Mouse (Mus musculus) embryo, embryonic 11.5 days (tissue): ENCODE results near the gene Dlg2.

Experiments
- DNase-seq: peaks from one replicate; pipeline ENCODE4 v3.0.0-alpha.2; 2012; ENCODE audit warnings: low read depth, low spot score

Dlg2 gene

DNA sequence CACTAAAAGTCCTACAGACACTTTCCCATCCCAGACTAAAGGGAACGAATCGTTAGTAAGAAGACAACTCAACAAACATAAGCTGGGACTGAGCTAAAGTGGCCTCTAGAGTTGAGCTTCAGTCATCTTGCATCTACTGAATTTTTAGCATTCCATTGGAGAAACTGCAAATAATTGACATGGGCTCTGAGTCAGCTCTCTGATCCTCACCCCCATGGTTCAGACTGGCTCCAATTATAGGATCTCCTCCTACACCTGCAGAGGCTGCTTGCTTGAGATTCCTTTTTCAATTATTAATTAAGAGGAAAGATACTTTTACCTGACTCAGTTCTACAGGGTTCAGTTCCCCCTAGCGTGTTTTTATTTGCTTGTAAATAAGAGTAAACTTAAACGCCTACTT lies 1798.9 kb downstream of the Dlg2 start:
- DNase-seq: no peak

DNA sequence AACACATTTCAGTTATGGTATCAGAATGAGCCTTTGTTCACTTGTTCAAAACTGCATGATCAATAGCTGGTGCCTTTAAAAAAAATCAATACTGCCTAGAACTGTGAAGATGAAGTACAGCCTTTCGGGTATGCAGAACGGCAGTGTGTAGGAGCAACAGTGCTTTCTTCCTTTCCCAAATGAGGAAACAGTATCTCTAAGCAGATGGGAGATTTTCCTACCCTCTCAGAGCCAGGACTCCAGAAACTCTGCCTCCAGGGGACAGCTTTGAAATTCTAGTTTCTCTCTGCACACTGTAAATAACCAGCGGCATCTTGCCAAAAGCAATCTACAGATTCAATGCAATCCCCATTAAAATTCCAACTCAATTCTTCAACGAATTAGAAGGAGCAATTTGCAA lies 1801.2 kb downstream of the Dlg2 start:
- no peak for DNase-seq

DNA sequence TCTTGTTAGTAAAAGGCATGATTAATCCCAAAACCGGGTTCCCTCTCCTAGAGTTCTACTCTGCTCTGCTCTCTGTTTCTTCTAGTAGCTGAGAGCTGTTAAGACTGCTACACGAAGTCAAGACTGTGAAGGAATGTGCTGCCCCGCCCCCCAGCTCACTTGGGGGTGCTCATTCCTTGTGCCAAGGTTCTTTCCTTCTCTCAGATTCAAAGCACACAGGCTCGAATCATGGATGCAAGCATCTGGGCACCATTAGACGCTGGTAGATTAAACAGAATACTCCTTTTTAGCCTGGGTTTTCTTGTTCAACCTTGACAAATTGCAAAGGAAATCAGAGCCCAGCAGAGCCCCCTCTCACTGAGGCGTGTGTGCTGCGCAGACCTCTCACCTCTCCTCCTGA lies 1804.5 kb downstream of the Dlg2 start:
- DNase-seq: no peak

DNA sequence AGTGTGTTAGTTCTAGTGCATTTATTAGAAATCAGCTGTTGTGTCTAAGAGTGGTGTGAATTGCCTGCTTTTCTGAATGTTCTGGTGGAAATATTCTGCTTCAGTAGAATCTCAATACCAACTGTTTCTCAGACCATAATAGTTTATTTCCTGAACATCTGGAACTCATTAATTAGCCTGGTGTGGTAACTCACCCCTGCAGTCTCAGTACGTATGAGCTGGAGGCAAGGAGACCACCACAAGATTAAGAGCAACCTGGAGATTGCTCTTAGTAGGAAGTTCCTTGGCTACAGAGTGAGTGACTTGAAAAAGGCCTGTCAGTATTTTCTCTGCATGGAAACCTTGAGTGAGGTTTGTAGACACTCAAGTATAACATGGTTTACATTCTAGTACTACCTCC lies 1810.6 kb downstream of the Dlg2 start:
- no peak for DNase-seq

DNA sequence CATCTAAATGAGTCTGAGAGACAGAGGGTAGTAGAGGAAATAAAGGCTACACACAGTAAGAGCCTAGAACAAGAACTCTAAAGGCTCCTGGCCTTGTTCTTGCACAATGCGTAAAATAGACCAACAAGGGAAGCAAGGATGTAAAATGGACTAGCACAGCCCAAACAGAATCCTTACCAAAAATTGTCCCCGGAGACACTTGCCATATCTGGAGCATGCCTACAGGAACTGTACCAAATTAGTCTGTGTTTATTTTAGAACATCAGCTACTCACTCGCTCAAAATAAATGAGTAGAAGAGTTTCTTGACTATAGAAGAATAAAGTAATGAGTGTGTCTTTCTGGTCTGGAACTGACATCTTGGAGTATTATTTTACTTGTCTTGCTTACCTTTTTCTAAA lies 1812.3 kb downstream of the Dlg2 start:
- no peak for DNase-seq

DNA sequence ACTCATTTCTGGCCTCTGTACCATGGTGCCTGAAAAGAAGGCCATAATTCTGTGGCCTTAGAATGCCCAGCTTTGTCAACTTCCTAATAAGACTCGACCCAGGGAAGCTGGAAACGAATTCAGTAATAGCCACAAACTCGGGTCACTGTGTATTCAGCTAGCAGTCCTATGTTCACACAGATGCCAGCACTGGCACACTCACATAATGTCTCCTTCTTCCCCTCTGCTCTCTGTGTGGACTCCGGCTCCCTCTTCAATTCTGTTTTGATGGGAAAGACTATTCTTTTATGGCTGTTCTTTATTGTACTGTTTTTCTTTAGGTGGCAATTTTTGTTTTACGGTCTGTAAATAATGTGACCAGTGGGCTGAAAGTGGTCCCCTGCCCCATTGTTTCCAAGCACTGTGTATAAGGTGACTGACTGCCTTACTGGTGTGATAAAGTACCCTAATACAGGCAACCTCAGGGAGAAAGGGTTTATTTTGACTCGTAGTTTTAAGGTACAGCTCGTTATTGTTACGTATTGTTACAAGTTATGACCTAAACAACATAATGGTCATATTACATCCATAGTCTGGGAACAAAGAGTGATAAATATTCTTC lies 1816.5 kb downstream of the Dlg2 start:
- no peak for DNase-seq

DNA sequence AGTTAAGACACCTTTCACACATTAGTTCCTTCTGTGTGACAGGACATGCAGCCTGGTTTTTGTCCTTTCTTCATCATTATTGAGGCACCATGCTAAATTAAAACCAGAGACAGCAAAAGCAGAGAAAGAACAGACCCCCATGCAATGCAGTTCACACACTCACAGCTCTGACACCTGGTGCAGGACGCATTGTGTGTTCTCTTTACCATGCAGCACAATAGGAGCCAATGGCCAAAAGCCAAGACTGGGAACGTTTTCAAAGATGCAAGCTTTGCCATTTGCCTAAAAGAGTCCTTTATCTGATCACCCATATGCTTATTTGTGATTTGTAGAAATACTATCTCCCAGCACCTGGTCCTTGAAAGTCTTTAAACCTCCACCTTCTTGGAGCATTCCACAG lies 1824.6 kb downstream of the Dlg2 start:
- DNase-seq: no peak

DNA sequence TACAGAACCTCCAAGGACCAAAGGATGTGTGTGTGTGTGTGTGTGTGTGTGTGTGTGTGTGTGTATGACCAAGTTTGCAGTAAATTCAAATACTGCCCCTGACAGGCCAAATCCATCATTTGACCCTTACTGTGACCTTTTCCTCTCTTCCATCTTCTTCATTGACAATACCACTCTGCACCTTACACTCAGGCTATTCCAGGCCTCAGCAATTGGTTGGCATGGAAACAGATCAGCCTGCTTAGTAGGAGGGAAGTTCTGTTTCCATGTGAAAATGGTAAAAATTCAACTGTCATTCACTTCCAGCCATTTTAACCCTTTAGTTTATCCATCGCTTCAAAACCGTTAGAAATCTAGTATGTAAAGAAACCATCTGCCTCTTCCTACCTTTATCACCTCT lies 1831.2 kb downstream of the Dlg2 start:
- no peak for DNase-seq

DNA sequence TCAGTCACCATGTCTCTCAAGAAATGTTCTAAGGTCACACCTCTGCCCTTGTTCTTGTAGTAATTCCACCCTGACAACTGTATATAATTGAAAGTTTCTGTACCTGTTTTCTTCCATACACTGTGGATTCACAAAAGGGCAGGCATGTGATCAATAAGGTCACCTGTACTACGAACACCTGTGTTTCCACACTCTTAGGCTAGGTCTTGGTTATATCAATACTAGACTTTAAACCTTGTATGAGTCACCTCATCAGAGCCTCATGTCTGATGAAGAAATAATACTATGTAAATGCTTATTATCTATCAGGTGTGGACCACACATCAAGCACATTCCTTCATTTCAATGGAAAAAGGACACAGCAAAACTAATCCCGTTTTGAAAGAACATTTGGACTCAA lies 1831.7 kb downstream of the Dlg2 start:
- DNase-seq: no peak

DNA sequence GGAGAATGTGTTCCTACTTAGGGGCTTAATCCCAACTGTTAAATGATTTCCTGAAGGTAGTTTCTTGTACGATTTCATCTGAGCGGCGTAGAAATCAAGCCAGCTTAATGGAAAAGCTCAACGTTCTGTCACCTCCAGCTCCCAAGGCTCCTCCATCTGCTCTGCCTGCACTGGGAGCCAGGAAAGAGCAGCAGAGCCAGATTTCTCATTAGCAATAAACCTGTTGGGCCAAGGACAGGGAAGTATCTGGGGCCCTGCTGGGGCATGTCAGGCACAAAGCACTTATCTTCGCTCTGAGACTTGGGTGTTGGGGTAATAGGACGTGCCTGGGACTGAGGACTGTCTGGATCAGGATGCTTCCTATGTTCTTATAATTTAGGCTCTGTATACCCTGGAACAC lies 1839.9 kb downstream of the Dlg2 start:
- DNase-seq: no peak

DNA sequence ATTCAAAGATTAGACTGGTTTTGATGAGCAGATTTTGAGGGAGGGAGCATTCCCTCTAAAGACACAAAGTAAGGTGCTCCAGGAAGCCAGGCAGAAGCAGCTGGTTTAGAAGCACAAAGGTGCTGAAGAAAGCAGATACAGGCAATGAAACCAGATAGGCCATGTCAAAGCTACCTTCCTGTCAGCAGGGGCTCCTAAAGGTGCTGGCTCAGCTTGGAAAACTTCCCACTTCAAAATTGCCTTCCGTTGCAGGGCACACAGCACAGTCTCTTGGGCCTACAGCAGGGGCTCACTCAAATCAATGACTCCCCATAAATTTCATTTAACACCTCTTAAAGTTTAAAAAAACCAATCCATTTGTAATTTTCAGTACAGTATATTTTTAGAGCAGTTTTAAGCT lies 1843.0 kb downstream of the Dlg2 start:
- no peak for DNase-seq

DNA sequence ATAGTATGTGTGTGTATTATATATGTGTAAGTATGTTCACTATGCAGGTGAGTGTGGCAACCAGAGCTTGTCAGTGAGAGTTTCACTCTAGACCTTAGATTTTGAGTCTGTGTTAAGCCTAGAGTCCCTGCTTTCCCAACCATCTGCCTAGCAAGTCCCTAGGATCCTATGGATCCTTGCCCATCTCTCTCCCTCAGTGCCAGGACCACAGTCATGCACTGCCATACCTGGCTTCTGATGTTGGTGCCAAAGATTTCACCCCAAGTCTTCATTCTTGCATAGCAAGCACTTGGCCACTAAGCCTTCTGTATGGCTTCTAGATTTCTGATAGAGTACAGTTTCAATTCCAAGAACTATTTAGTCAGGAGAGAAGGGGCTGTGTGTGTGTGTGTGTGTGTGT lies 1843.7 kb downstream of the Dlg2 start:
- DNase-seq: no peak

DNA sequence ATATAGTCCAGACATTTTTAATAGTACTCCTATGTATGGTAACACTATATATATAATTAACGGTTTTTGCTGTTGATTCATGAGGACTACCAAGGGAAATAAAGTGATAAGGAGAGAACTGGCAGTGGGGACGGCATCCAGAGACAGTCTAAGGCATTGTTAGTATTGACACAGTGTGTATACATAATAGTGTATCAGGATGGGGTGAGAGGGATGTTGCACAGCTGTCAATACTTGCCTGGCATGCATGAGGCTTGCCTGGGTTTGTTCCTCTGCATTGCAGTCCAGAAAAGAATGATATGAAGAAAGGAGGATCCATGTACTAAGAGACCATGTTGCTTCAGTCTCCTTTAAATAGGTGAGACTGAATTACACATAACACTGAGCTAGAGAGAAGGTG lies 1845.3 kb downstream of the Dlg2 start:
- DNase-seq: no peak

DNA sequence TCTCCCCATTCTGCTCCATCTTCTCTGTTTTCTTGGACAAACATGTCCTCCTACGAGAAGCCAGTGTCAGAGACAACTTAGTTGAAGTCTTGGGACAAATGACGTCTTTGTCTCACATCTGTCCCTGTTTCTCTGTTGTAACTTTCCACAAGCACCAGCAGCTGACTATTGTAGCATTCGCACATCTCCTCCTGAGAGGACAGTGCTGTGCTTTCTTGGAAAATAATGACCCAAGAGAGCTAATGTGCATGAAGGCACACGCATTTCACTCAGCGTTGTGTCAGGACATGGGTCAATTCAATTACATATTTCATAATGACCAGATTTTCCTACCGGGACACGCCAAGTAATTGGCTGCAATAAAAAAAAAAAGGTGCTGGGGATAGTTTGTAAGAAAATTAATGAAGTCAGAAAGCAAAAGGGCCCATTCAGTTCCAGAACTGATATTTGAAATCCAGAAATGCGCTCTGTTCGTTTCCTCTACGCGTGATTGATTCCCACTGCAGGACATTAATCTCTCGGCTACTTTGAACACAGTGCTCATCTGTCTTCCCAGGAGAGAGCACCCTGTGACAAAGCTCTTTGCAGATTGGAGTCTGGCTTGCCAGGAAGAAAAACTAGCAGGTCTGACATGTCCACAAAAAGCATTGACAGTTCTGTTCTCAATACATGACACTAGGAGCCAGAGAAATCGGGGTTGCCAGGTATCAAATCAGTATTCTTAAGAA lies 1846.0 kb downstream of the Dlg2 start:
- no peak for DNase-seq

DNA sequence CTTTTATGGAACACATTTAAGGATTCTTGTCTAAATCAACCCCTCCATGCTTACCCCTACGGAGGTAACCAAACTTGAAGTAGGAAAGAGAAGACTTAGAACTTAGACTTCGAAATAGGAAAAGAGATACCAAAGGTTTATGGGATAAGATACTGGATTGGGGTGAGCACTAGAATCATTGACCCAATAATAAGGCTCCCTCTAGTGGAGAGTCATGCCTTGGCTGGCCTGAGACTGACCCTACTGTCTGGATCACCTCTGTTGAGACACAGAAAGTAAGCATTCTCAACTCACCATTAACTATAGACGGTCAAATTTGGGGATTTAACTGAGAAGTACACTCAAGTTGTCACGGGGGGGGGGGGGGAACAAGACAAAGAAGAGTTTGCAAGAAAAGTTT lies 1847.2 kb downstream of the Dlg2 start:
- no peak for DNase-seq

DNA sequence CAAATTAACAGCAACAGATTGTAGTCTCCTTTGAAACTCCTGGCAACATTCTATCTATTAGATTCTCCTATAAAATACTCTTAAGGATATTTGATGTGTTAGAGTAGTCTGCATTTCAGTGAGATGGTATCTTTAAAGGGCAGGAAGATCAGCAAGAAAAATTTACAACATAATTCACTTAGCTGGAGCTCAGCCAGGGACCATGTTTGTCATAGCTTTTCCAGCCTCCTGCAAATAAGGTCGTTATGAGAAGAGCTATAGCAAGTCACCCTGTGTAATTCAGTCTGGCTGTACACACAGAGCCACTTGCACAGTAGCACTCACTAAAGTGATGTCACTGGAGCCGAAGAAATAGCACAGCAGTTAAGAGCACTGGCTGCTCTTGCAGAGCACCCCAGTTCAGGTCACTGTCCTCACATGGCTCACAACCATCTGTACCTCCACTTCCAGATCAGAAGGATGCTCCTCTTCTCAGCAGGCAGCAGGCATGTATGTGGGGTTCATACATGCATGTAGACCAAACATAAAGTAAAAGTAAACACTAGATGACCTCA lies 1850.9 kb downstream of the Dlg2 start:
- no peak for DNase-seq

DNA sequence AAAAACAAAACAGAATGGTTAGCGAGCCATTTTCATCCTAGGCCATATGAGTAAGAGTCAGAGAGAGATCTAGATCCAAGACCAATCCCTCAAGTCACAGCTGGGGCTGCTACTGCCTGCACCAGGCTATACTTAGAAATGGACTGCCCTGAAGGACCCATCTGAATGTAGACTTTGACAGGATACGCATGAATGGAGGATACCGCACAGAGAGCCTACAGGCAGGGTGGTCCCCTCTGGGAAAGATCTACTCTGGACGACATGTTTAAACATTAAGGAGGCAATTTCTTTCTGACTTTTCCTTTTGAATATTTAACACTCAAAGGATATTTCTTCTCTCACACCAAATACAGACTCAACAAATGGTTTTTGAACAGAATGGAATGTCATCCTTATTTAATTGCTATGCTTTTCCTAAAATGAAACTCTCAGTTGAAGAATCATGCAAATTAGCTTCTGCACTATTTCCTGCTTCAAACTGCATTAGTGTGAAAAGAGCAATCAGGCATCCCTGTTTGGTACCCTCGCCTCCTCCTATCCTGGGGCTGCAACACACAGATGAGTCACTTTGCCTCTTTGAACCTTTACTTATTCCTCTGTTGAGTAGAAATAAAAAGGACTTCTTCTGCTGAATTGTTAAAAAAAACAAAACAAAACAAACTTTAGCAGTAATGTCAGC lies 1856.9 kb downstream of the Dlg2 start:
- DNase-seq: no peak

DNA sequence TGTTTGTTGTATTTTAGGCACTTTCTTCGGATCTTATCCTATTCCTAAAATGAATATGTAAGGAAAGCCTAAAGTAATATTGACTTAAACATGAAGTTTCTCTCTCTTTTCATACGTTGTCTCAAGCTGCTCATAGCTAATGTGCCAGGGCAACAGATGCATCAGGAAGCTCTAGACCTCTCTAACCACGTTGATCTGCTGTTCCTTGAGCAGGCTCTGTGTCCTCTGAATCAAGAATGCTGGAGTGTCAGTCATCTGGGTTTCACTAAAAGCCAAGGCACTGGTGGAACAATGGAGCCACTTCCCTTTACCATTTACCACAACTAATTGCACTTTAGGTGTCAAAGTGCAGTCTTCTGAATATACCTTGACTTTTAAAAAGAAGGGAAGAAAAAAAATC lies 1880.1 kb downstream of the Dlg2 start:
- no peak for DNase-seq

DNA sequence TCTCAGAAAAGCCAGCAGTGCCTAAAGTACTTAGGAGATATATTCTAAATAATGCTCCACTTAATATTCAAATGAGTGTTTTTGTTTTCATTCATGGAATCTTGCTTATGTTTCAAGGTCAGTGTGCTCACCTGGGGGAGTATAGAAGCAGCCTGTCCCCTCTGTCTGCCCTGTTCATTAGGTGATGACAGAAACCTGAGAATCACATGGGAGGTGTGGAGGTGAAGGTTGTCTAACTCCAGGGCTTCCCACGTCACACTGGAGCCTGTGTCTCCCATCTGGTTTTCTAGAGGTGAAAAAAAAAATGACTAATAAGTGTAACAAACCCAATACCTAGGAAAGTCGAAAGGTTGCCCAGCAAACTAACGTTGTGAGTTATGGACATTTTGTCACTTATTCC lies 1886.9 kb downstream of the Dlg2 start:
- no peak for DNase-seq

DNA sequence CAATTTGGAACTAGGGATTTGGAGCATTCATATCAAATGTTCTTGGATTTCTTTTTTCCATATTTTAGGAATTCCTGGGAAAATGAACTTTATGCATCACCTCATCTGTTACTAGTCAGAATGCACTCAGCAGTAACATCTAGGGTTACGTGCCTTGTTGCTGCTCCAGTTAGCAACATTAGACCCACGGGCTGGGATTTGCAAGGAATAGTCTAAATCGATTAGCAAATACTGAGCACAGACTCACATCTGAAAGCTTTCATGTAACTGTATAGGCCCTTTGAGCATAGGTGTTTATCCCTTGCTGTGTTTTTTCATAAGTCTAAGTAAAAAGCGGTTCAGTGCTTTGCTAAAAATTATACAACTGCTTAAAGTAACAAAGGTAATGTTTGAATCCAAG lies 1887.3 kb downstream of the Dlg2 start:
- DNase-seq: no peak

DNA sequence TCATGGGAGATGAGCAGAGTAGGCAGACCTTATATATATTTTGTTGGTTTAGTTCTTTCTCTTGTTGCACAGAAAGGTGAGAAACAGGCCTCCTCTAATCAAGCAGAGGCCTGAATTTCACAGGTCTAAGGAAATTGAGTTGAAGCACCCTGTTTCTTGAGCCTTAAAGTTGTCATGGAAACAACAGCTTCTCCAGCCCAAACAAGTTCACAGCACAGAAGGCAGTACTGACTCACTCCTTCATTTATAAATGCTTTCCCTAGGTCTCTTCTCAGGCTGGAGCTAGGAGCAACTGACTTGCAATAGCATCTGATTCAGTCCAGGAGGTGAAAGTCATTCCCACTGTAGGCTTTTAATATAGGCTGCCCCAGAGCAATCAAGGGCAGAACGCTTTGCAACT lies 1890.6 kb downstream of the Dlg2 start:
- no peak for DNase-seq

DNA sequence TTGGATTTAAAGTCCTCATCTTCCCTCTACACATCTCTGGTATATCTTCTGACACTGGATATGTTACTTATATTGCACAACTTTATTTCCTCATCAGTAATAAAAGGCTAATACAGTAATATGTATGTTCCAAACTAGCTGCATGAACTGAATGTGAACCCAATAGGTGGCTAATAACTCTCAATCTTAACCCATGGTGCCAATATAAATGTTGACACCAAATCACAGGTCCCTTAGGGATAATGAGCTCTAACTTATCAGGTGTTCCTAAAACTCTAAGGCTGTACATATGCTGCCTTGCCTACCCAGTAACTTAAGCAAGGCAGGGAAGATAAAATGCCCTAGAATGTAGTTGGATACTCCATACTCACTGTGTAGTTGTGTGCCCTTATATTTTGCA lies 1894.0 kb downstream of the Dlg2 start:
- DNase-seq: no peak

DNA sequence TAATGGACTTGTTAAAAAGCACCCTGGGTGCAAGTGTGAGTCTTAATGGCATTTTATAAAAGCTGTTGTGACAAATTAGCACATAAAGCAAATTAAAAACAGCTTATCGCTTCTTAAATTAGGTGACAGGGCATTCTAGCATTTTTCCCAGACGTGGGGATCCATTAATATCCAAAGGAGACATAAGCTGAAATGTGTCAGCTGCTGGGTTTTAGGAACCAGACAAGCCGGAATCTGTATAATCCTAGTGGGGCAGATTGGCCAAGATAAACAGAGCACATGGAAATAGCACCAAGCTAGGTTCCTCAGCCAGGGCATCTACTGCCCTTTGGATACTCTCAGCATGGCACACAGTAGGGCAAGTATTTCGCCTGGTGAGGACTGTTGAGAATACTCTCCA lies 1895.2 kb downstream of the Dlg2 start:
- DNase-seq: no peak
